Mouse (Mus musculus) liver, adult 2 months (tissue): ENCODE measurements at regions not wholly inside any gene's neighbourhood (a gene's known extent, or its start where the extent isn't known, plus 50 kb on each side); places are given as distances from the start of the nearest gene placed in this dataset.

Experiments
- DNase-seq: peaks from one replicate; pipeline ENCODE4 v3.0.0-alpha.2; 2011; ENCODE audit warnings: low read depth, low spot score; ENCODE audit errors: extremely low read depth
- H3K27ac ChIP-seq: fragments of 200-500 bp; replicated peaks from 2 replicates; pipeline ENCODE4 v1.5.1; 2012; ENCODE audit warnings: low read depth, mild to moderate bottlenecking, control low read depth, inconsistent platforms, low read length; ENCODE audit not compliant: insufficient read depth
- H3K27me3 ChIP-seq: fragments of 200-500 bp; 2 replicates; pipeline ENCODE4 v1.6.1; 2012; ENCODE audit warnings: mild to moderate bottlenecking, moderate library complexity, low read length, inconsistent platforms; ENCODE audit not compliant: control insufficient read depth, insufficient read depth
- H3K36me3 ChIP-seq: fragments of 200-500 bp; 2 replicates; pipeline ENCODE4 v1.6.1; 2012; ENCODE audit warnings: low read length, inconsistent platforms; ENCODE audit not compliant: control insufficient read depth, insufficient read depth
- H3K4me1 ChIP-seq: fragments of 200-500 bp; 2 replicates; pipeline ENCODE4 v1.6.1; 2011; ENCODE audit warnings: low read length; ENCODE audit not compliant: control insufficient read depth, insufficient read depth
- H3K4me3 ChIP-seq: fragments of 200-500 bp; 2 replicates; pipeline ENCODE4 v1.5.1; 2011; ENCODE audit warnings: low read depth, mild to moderate bottlenecking, control low read depth, low read length, moderate library complexity; ENCODE audit not compliant: insufficient read depth
- H3K79me2 ChIP-seq: fragments of 200-500 bp; 2 replicates; pipeline ENCODE4 v1.6.1; 2012; ENCODE audit warnings: inconsistent platforms, mild to moderate bottlenecking, low read length, moderate library complexity; ENCODE audit not compliant: control insufficient read depth, insufficient read depth
- H3K9ac ChIP-seq: fragments of 200-500 bp; 2 replicates; pipeline ENCODE4 v1.6.1; 2012; ENCODE audit warnings: low read depth, mild to moderate bottlenecking, control low read depth, inconsistent platforms, low read length
- CTCF ChIP-seq: fragments of 200-500 bp; IDR thresholded peaks from 2 replicates; pipeline ENCODE4 v1.5.1; 2011; ENCODE audit warnings: low read depth, low read length, control low read depth
- POLR2A ChIP-seq: fragments of 200-500 bp; IDR thresholded peaks from 2 replicates; pipeline ENCODE4 v1.6.1; 2011; ENCODE audit warnings: low read length, control low read depth; ENCODE audit not compliant: insufficient read depth; ENCODE audit errors: extremely low read depth
- WGBS: fragments of 180-500 bp; shearing (Covaris S2); methylation state at CpG from one replicate; pipeline ENCODE4 v1.1.7; 2018; 5-methylcytosine and 5-hydroxymethylcytosine counted together

- Histone ChIP-seq H3K9ac (no peak overlapping the region), H3K4me3 (no peak overlapping the region), H3K27ac (no peak overlapping the region), H3K4me1 (no peaks in the 10 kb centered on the region), H3K79me2 (no peaks in the 10 kb centered on the region), H3K27me3 (no peaks in the 10 kb centered on the region), H3K36me3 (no peaks in the 10 kb centered on the region)
- no peak for TF ChIP-seq CTCF
- TF ChIP-seq POLR2A, result no peak
- no peak for DNase-seq
- 77% methylated on average over 9 of the region's 9 CpGs for WGBS
Measured at GRCm38 (mm10) chr7:35977986-35978385, 175.2 kb upstream of the Zfp507 start.

- H3K9ac ChIP-seq, result no peak overlapping the region
- H3K27ac ChIP-seq, result no peak overlapping the region
- no peak overlapping the region for H3K4me3 ChIP-seq
- no peaks in the 10 kb centered on the region for H3K36me3 ChIP-seq
- no peaks in the 10 kb centered on the region for H3K79me2 ChIP-seq
- no peaks in the 10 kb centered on the region for H3K4me1 ChIP-seq
- no peaks in the 10 kb centered on the region for H3K27me3 ChIP-seq
- 37% methylated on average over 5 of the region's 5 CpGs for WGBS
- no peak for DNase-seq
- TF ChIP-seq CTCF, result no peak
- TF ChIP-seq POLR2A, result no peak
Measured at GRCm38 (mm10) chr7:35958731-35959130, 155.9 kb upstream of the Zfp507 start.

- Histone ChIP-seq H3K36me3 (no peaks in the 10 kb centered on the region), H3K4me1 (no peaks in the 10 kb centered on the region), H3K9ac (no peak overlapping the region), H3K27me3 (no peaks in the 10 kb centered on the region), H3K27ac (no peak overlapping the region), H3K79me2 (no peaks in the 10 kb centered on the region), H3K4me3 (no peak overlapping the region)
- TF ChIP-seq CTCF, result no peak
- TF ChIP-seq POLR2A, result no peak
- no peak for DNase-seq
- WGBS, result 40% methylated on average over 2 of the region's 2 CpGs
Measured at GRCm38 (mm10) chr7:35958052-35958451, 155.2 kb upstream of the Zfp507 start.

- 26% methylated on average over 6 of the region's 6 CpGs for WGBS
- Histone ChIP-seq H3K27ac (no peak overlapping the region), H3K4me1 (no peaks in the 10 kb centered on the region), H3K4me3 (no peak overlapping the region), H3K36me3 (no peaks in the 10 kb centered on the region), H3K9ac (no peak overlapping the region), H3K79me2 (no peaks in the 10 kb centered on the region), H3K27me3 (no peaks in the 10 kb centered on the region; the same call in 1 of the 2 replicates)
- no peak for TF ChIP-seq POLR2A
- no peak for TF ChIP-seq CTCF
- no peak for DNase-seq
Measured at GRCm38 (mm10) chr7:35948794-35949193, 146.0 kb upstream of the Zfp507 start.

- DNase-seq, result no peak
- 2% methylated on average over 13 of the region's 13 CpGs for WGBS
- no peaks in the 10 kb centered on the region for H3K36me3 ChIP-seq
- H3K4me1 ChIP-seq, result no peaks in the 10 kb centered on the region
- no peaks in the 10 kb centered on the region; the same call in 1 of the 2 replicates for H3K27me3 ChIP-seq
- TF ChIP-seq POLR2A (no peak), CTCF (no peak)
- no peak overlapping the region for H3K9ac ChIP-seq
- no peak overlapping the region for H3K27ac ChIP-seq
- H3K79me2 ChIP-seq, result no peaks in the 10 kb centered on the region
- no peak overlapping the region for H3K4me3 ChIP-seq
Measured at GRCm38 (mm10) chr7:35948389-35948788, 145.6 kb upstream of the Zfp507 start.

GRCm38 (mm10) chr7:35941086-35941485, 138.3 kb upstream of the Zfp507 start:
- TF ChIP-seq CTCF, result no peak
- TF ChIP-seq POLR2A, result no peak
- no peak for DNase-seq
- H3K79me2 ChIP-seq, result no peaks in the 10 kb centered on the region
- H3K4me3 ChIP-seq, result no peak overlapping the region
- 75% methylated on average over 3 of the region's 3 CpGs for WGBS
- H3K4me1 ChIP-seq, result no peaks in the 10 kb centered on the region
- no peaks in the 10 kb centered on the region for H3K36me3 ChIP-seq
- H3K9ac ChIP-seq, result no peak overlapping the region
- no peaks in the 10 kb centered on the region for H3K27me3 ChIP-seq
- no peak overlapping the region for H3K27ac ChIP-seq
